ENCODE assay signal across 8 mouse cellular contexts in the genomic region with DNA sequence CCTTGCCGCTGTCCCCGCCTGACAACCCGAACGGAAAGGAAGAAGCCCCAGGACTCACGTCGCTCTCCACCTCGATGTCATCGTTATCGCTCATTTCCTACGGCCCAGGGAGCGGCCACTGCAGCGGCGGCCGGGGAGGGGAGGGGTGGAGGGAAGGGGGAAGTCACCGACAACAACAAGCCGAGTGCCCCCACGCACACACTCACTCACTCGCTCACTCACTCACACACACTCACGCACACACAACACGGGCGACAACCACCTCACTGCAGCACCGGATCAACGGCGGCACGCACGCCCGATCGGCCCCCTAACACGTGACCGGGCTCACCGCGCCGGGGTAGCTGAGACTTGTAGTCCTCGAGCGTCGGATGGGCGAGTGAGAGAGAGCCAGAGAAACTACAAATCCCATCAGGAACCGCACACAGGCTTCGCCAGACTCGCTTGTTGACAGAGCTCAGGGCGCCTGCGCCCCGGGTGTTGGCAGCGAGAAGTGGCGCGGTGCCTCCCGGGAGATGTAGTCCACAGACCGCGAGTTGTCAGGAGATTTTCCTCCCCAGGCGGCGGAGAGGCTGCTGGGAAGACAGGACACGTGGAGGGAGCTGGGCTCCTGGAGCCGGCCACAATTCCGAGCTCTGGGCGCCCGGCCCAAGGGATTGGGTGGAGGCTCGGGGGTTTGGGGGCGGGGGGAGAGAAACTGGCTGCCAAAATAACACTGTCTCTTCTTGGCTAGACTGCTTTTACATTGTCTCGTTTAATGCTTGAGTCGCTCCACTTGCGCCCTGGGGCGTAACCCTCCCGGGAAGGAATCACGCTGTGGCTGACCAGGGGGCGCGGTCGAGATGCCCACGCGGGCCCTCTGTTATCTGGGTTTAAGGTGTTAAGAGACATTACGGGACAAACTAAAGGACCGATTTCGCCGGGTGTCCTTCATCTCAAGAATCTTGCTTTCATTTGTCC. TPM values are rescaled to one million over a fixed set of nuclear protein-coding genes. Genes with fewer than 3 reads are reported as not detected.
DNase-seq lines count a peak whose midpoint lies in the region; ATAC-seq lines count a peak whose summit lies in the region.

A gene (minus strand): TSS at position 270 of the 960 bp plus-strand sequence.

- WGBS in hindbrain, embryonic 11.5 days = under 1% methylated on average over 60 of the region's 73 CpGs

- peak within 1 kb of the TSS; percentile 67 for H3K9ac ChIP-seq in hindbrain, embryonic 11.5 days (ENCODE audit: low read depth, low read length)

- ATAC-seq in hindbrain, embryonic 11.5 days (ENCODE audit: low FRiP score) = peak; percentile 99

- H3K4me1 ChIP-seq in hindbrain, embryonic 11.5 days (replicated peaks; ENCODE audit: control insufficient read depth, insufficient read depth, low read length) = no peaks in the 10 kb centered on the region

- H3K4me3 ChIP-seq in hindbrain, embryonic 11.5 days (ENCODE audit: low read depth, low read length) = peak within 1 kb of the TSS; percentile 98

- H3K27ac ChIP-seq in hindbrain, embryonic 11.5 days (ENCODE audit: low read depth, low read length) = no peak within 1 kb of the TSS

- no peaks in the 10 kb centered on the region for H3K36me3 ChIP-seq in hindbrain, embryonic 11.5 days (ENCODE audit: control insufficient read depth, insufficient read depth, low read length)

- DNase-seq in Muller cell, postnatal 12 days (ENCODE audit: inconsistent ontology term) = peak; percentile 100
- peak; percentile 100 for DNase-seq in cerebellum, adult 9-11 months
- DNase-seq in frontal cortex, adult 2 months (ENCODE audit: extremely low spot score in 1 of 2, low spot score in 1 of 2) = peak; percentile 99
- DNase-seq in hindbrain, embryonic 11.5 days (ENCODE audit: low spot score) = peak; percentile 98
- peak; percentile 99 for DNase-seq in layer of hippocampus, postnatal 10 days (ENCODE audit: low spot score in 2 of 2)
- DNase-seq in lung, postnatal 10 days = peak; percentile 100
- DNase-seq in ovary, postnatal 36 days (ENCODE audit: low spot score) = peak; percentile 98
- peak; percentile 94 for DNase-seq in thymus, postnatal 25 days

- peak within 1 kb of the TSS; percentile 89 for H3K4me2 ChIP-seq in hindbrain, embryonic 11.5 days (replicated peaks; ENCODE audit: low read depth, low read length)

- H3K9me3 ChIP-seq in hindbrain, embryonic 11.5 days (ENCODE audit: control insufficient read depth, low read length) = no peaks in the 10 kb centered on the region

- no peaks in the 10 kb centered on the region for H3K27me3 ChIP-seq in hindbrain, embryonic 11.5 days (ENCODE audit: control insufficient read depth, insufficient read depth, low read length)

RNA-seq across cellular contexts. Expression of the gene that starts here (rescaled TPM):
- polyA plus RNA-seq in frontal cortex, adult 2 months (2012; rRNA removed) = 51.5 and 66.9 TPM in 2 replicates
- polyA plus RNA-seq in hindbrain, embryonic 11.5 days (2014; fragmentation: Nextera tagmentation; extraction: Ambion mirVana) = 36.9 and 48.4 TPM in 2 replicates
- 10 to 100 TPM; 73.4 to 79.8 TPM for total RNA-seq in layer of hippocampus, postnatal 10 days (2021)
